Mouse (Mus musculus) lung, embryonic 14.5 days (tissue): ENCODE measurements around the gene Tmc6. TPM values are rescaled to one million over a fixed set of nuclear protein-coding genes. Genes with fewer than 3 reads are reported as not detected.
A peak's percentile ranks its signal among the peaks of the same experiment; 100 is the strongest.

ENCODE experiments used
- ATAC-seq: fragments of 200-750 bp; cut with Nextera tagmentation; 2 replicates; pipeline ENCODE4 v1.8.0; 2017; ENCODE audit warnings: mild to moderate bottlenecking, moderate TSS enrichment, moderate library complexity; ENCODE audit not compliant: insufficient read depth
- DNase-seq: peaks from one replicate; pipeline ENCODE4 v3.0.0-alpha.2; 2015
- H3K27ac ChIP-seq: fragments of 300-500 bp; sonication (generic); 2 replicates; pipeline ENCODE4 v1.5.1; 2014; ENCODE audit warnings: low read depth, mild to moderate bottlenecking, moderate library complexity
- H3K27me3 ChIP-seq: fragments of 300-500 bp; sonication (generic); 2 replicates; pipeline ENCODE4 v1.6.1; 2014; ENCODE audit warnings: low read length, control low read depth; ENCODE audit not compliant: insufficient read depth
- H3K36me3 ChIP-seq: fragments of 300-500 bp; sonication (generic); 2 replicates; pipeline ENCODE4 v1.6.1; 2014; ENCODE audit warnings: control low read depth; ENCODE audit not compliant: insufficient read depth
- H3K4me1 ChIP-seq: fragments of 300-500 bp; sonication (generic); 2 replicates; pipeline ENCODE4 v1.6.1; 2014; ENCODE audit warnings: antibody characterized with exemption, control low read depth; ENCODE audit not compliant: insufficient read depth
- H3K4me2 ChIP-seq: fragments of 300-500 bp; sonication (generic); 2 replicates; pipeline ENCODE4 v1.6.1; 2014; ENCODE audit warnings: mild to moderate bottlenecking
- H3K4me3 ChIP-seq: fragments of 300-500 bp; sonication (generic); 2 replicates; pipeline ENCODE4 v1.5.1; 2014; ENCODE audit warnings: low read depth, low read length
- H3K9ac ChIP-seq: fragments of 300-500 bp; sonication (generic); 2 replicates; pipeline ENCODE4 v1.6.1; 2014
- H3K9me3 ChIP-seq: fragments of 300-500 bp; sonication (generic); 2 replicates; pipeline ENCODE4 v1.6.1; 2016; ENCODE audit warnings: low read depth, low read length, control low read depth
- CTCF ChIP-seq: IDR thresholded peaks from 2 replicates; pipeline ENCODE4 v1.5.1; 2016; ENCODE audit warnings: antibody characterized with exemption, low read depth
- WGBS: fragments of 180-500 bp; shearing (Covaris S2); extraction: QIAGEN DNeasy Blood & Tissue Kit; methylation state at CpG from one replicate; pipeline ENCODE4 v1.1.7; 2014; 5-methylcytosine and 5-hydroxymethylcytosine counted together
- polyA plus RNA-seq: library from polyadenylated mRNA; unstranded; fragments of >200 nt; fragmentation: Nextera tagmentation; extraction: Ambion mirVana; gene quantifications from 2 replicates; pipeline ENCODE4 v1.2.1, GENCODE M21; 2014

Tmc6 gene
- polyA plus RNA-seq, 1 experiment from 2014 or later, result 18.6 TPM

DNA sequence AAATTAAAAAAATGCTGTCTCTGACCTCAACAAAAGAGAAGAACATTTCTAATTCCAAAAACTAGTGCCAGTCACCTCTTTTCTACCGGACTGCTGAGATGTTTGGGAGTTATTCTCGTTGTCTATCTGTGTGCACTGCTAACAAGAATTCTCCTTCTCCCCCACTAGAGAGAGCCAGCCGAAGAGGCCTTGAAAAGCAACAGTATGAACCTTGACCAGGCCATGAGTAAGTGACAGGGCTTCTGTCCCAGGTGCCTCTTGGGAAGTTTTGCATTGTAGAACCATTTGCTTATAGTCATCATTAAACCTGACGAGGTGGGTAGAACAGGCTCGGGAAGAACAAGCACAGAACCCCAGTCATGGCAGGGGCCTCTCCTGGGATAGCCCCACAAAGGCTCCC, 43.9 kb downstream of the Tmc6 start:
- Histone ChIP-seq H3K4me3 (no peak overlapping the region), H3K27me3 (no peaks in the 10 kb centered on the region), H3K9ac (no peak overlapping the region), H3K27ac (no peak overlapping the region), H3K36me3 (peaks cover 89% of the 10 kb centered on the region), H3K9me3 (no peaks in the 10 kb centered on the region), H3K4me2 (no peak overlapping the region), H3K4me1 (no peaks in the 10 kb centered on the region)
- no peak for DNase-seq
- 85% methylated on average over 5 of the region's 5 CpGs for WGBS
- TF ChIP-seq CTCF, result no peak
- ATAC-seq, result no peak

- 55% methylated on average over 5 of the region's 5 CpGs for WGBS
- Histone ChIP-seq H3K27ac (no peak overlapping the region), H3K9me3 (no peaks in the 10 kb centered on the region), H3K27me3 (no peaks in the 10 kb centered on the region), H3K4me3 (no peak overlapping the region), H3K4me2 (no peak overlapping the region), H3K4me1 (no peaks in the 10 kb centered on the region), H3K36me3 (peaks cover 77% of the 10 kb centered on the region), H3K9ac (no peak overlapping the region)
- ATAC-seq (no peak), DNase-seq (peak; percentile 34)
- TF ChIP-seq CTCF, result no peak
These were observed 45.8 kb downstream of the Tmc6 start for GRCm38 (mm10) chr11:117736037-117736689.

DNA sequence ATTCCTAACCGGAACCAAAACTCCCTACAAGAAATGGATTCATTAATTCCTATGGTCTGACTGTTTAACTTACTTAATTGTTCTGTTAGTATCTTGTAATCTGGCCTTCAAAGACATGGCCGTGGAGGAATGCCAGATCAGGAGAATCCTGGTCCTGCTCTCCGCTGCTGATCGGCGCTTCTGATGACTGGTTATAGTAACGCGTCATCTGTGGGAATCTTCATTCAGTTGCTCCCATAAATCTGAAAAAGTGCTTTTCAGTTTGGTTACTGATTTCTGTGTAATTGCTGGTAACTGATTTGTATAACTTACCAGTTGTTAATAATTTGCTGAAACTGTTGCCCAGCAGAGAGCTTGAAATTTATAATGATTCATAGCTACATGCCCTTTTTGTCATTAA, 50.5 kb downstream of the Tmc6 start:
- H3K9ac ChIP-seq, result no peak overlapping the region
- H3K27me3 ChIP-seq, result no peaks in the 10 kb centered on the region
- H3K36me3 ChIP-seq, result peaks cover 32% of the 10 kb centered on the region
- no peaks in the 10 kb centered on the region for H3K9me3 ChIP-seq
- H3K4me3 ChIP-seq, result no peak overlapping the region
- TF ChIP-seq CTCF, result no peak
- WGBS, result 86% methylated on average over 7 of the region's 7 CpGs
- no peak overlapping the region for H3K27ac ChIP-seq
- H3K4me1 ChIP-seq, result no peaks in the 10 kb centered on the region
- DNase-seq (no peak), ATAC-seq (no peak)
- no peak overlapping the region for H3K4me2 ChIP-seq

GRCm38 (mm10) chr11:117730490-117730838, 51.5 kb downstream of the Tmc6 start:
- no peak for ATAC-seq
- DNase-seq, result no peak
- no peaks in the 10 kb centered on the region for H3K4me1 ChIP-seq
- H3K4me2 ChIP-seq, result no peak overlapping the region
- H3K27ac ChIP-seq, result no peak overlapping the region
- 71% methylated on average over 4 of the region's 4 CpGs for WGBS
- H3K36me3 ChIP-seq, result peaks cover 22% of the 10 kb centered on the region
- H3K9me3 ChIP-seq, result no peaks in the 10 kb centered on the region
- no peak for TF ChIP-seq CTCF
- no peak overlapping the region for H3K4me3 ChIP-seq
- no peak overlapping the region for H3K9ac ChIP-seq
- H3K27me3 ChIP-seq, result no peaks in the 10 kb centered on the region

GRCm38 (mm10) chr11:117729798-117730489, 52.1 kb downstream of the Tmc6 start:
- Histone ChIP-seq H3K4me1 (no peaks in the 10 kb centered on the region), H3K27me3 (no peaks in the 10 kb centered on the region), H3K9me3 (no peaks in the 10 kb centered on the region), H3K4me2 (no peak overlapping the region), H3K27ac (no peak overlapping the region), H3K4me3 (no peak overlapping the region), H3K36me3 (peaks cover 20% of the 10 kb centered on the region), H3K9ac (no peak overlapping the region)
- WGBS, result 66% methylated on average over 7 of the region's 7 CpGs
- ATAC-seq, result no peak
- DNase-seq, result no peak
- no peak for TF ChIP-seq CTCF

DNA sequence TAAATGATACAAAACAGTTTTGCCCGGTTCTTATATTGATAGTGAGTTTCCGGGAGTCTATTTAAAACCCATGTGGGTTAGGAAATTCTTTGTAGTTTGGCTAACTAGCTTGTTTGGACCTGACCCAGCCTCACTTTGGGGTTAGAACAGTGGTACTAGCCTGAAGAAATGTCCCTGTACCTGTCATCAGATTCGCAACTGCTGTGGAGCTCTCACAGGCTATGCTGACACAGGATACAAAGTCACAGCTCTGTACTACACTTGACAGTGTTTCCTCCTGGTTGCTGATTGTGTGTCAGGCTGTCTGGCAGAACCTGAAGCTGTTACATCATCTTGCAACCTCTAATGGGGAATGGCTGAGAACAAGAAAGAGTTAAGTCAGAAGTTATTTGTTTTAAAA, 52.7 kb downstream of the Tmc6 start:
- H3K9me3 ChIP-seq, result no peaks in the 10 kb centered on the region
- ATAC-seq (no peak), DNase-seq (no peak)
- 79% methylated on average over 3 of the region's 3 CpGs for WGBS
- no peaks in the 10 kb centered on the region for H3K4me1 ChIP-seq
- H3K27ac ChIP-seq, result peak overlapping the region; percentile 48; the same call in 1 of the 2 replicates
- TF ChIP-seq CTCF, result no peak
- H3K36me3 ChIP-seq, result peaks cover 20% of the 10 kb centered on the region; the same call in 1 of the 2 replicates
- no peaks in the 10 kb centered on the region for H3K27me3 ChIP-seq
- H3K4me3 ChIP-seq, result no peak overlapping the region
- H3K4me2 ChIP-seq, result no peak overlapping the region
- H3K9ac ChIP-seq, result no peak overlapping the region

GRCm38 (mm10) chr11:117728841-117729240, 53.2 kb downstream of the Tmc6 start:
- DNase-seq (peak; percentile 74), ATAC-seq (no peak)
- Histone ChIP-seq H3K9me3 (no peaks in the 10 kb centered on the region), H3K27me3 (no peaks in the 10 kb centered on the region), H3K4me3 (no peak overlapping the region), H3K9ac (no peak overlapping the region), H3K36me3 (peaks cover 21% of the 10 kb centered on the region), H3K4me1 (no peaks in the 10 kb centered on the region), H3K4me2 (no peak overlapping the region), H3K27ac (peak overlapping the region; percentile 50)
- no peak for TF ChIP-seq CTCF
- WGBS, result 59% methylated on average over 1 of the region's 1 CpGs
